Mouse (Mus musculus): ENCODE data around the gene Gm45623. TPM values are rescaled to one million over a fixed set of nuclear protein-coding genes. Genes with fewer than 3 reads are reported as not detected.

Gene Gm45623
- polyA plus RNA-seq, 1 experiment, result 0.04 TPM

GRCm38 (mm10) chr13:56739556-56739955 lies 14.1 kb downstream of the Gm45623 start:
- peaks cover 44% of the 10 kb centered on the region for H3K36me3 ChIP-seq (ENCODE audit: control insufficient read depth, insufficient read depth)
- TF ChIP-seq USF1 (IDR thresholded peaks at IDR 0.05; ENCODE audit: low read depth) (no peak), CTCF (IDR thresholded peaks at IDR 0.05; ENCODE audit: control insufficient read depth, insufficient read depth, insufficient read length) (no peak), FOSL1 (IDR thresholded peaks at IDR 0.05; ENCODE audit: insufficient read depth, low read length, poor library complexity, severe bottlenecking) (no peak), MYOG (IDR thresholded peaks at IDR 0.05; ENCODE audit: control insufficient read depth, extremely low read depth, insufficient read length) (no peak), MYOD1 (IDR thresholded peaks at IDR 0.05; ENCODE audit: control insufficient read depth, insufficient read length, low read depth) (no peak)
- no peak overlapping the region for H3ac ChIP-seq (ENCODE audit: control insufficient read depth, insufficient read length, low read depth)
- no peaks in the 10 kb centered on the region for H3K27me3 ChIP-seq (ENCODE audit: control insufficient read depth, insufficient read depth, insufficient read length)
- H3K79me3 ChIP-seq (ENCODE audit: low read depth), result no peaks in the 10 kb centered on the region
- no peak overlapping the region for H3K4me3 ChIP-seq (ENCODE audit: insufficient read depth, poor library complexity, severe bottlenecking)
- no peaks in the 10 kb centered on the region for H3K79me2 ChIP-seq (ENCODE audit: control insufficient read depth, insufficient read depth)

- Histone ChIP-seq H3K79me2 (ENCODE audit: control insufficient read depth, insufficient read depth) (no peaks in the 10 kb centered on the region), H3K36me3 (ENCODE audit: control insufficient read depth, insufficient read depth) (peaks cover 79% of the 10 kb centered on the region), H3K79me3 (ENCODE audit: low read depth) (no peaks in the 10 kb centered on the region), H3K27me3 (ENCODE audit: control insufficient read depth, insufficient read depth, insufficient read length) (no peaks in the 10 kb centered on the region), H3ac (ENCODE audit: control insufficient read depth, insufficient read length, low read depth) (no peak overlapping the region), H3K4me3 (ENCODE audit: insufficient read depth, poor library complexity, severe bottlenecking) (no peak overlapping the region)
- TF ChIP-seq CEBPB (IDR thresholded peaks at IDR 0.05; ENCODE audit: low read depth) (no peak), CTCF (IDR thresholded peaks at IDR 0.05; ENCODE audit: control insufficient read depth, insufficient read depth, insufficient read length) (peak; percentile 7), MYOD1 (IDR thresholded peaks at IDR 0.05; ENCODE audit: control insufficient read depth, insufficient read length, low read depth) (no peak)
Observed at GRCm38 (mm10) chr13:56735212-56735875, 18.3 kb downstream of the Gm45623 start.

- Histone ChIP-seq H3K36me3 (ENCODE audit: control insufficient read depth, insufficient read depth) (peaks cover 79% of the 10 kb centered on the region), H3K27me3 (ENCODE audit: control insufficient read depth, insufficient read depth, insufficient read length) (no peaks in the 10 kb centered on the region), H3K79me3 (ENCODE audit: low read depth) (no peaks in the 10 kb centered on the region), H3K79me2 (ENCODE audit: control insufficient read depth, insufficient read depth) (no peaks in the 10 kb centered on the region), H3K4me3 (ENCODE audit: insufficient read depth, poor library complexity, severe bottlenecking) (no peak overlapping the region), H3ac (ENCODE audit: control insufficient read depth, insufficient read length, low read depth) (no peak overlapping the region)
- TF ChIP-seq USF1 (IDR thresholded peaks at IDR 0.05; ENCODE audit: low read depth), result no peak
- TF ChIP-seq FOSL1 (IDR thresholded peaks at IDR 0.05; ENCODE audit: insufficient read depth, low read length, poor library complexity, severe bottlenecking), result no peak
- TF ChIP-seq CEBPB (IDR thresholded peaks at IDR 0.05; ENCODE audit: low read depth), result no peak
- TF ChIP-seq MYOD1 (IDR thresholded peaks at IDR 0.05; ENCODE audit: control insufficient read depth, insufficient read length, low read depth), result no peak
- no peak for TF ChIP-seq MAX (IDR thresholded peaks at IDR 0.05)
- no peak for TF ChIP-seq CTCF (IDR thresholded peaks at IDR 0.05; ENCODE audit: control insufficient read depth, insufficient read depth, insufficient read length)
- no peak for TF ChIP-seq MYOG (IDR thresholded peaks at IDR 0.05; ENCODE audit: control insufficient read depth, extremely low read depth, insufficient read length)
Observed at GRCm38 (mm10) chr13:56734617-56735016, 19.0 kb downstream of the Gm45623 start.

GRCm38 (mm10) chr13:56729046-56729445 lies 24.6 kb downstream of the Gm45623 start:
- H3K4me3 ChIP-seq (ENCODE audit: insufficient read depth, poor library complexity, severe bottlenecking), result no peak overlapping the region
- peaks cover 23% of the 10 kb centered on the region for H3K79me2 ChIP-seq (ENCODE audit: control insufficient read depth, insufficient read depth)
- H3K36me3 ChIP-seq (ENCODE audit: control insufficient read depth, insufficient read depth), result peaks cover 85% of the 10 kb centered on the region
- peaks cover 15% of the 10 kb centered on the region for H3K79me3 ChIP-seq (ENCODE audit: low read depth)
- H3K27me3 ChIP-seq (ENCODE audit: control insufficient read depth, insufficient read depth, insufficient read length), result no peaks in the 10 kb centered on the region
- TF ChIP-seq MYOG (IDR thresholded peaks at IDR 0.05; ENCODE audit: control insufficient read depth, extremely low read depth, insufficient read length) (no peak), CEBPB (IDR thresholded peaks at IDR 0.05; ENCODE audit: low read depth) (no peak), FOSL1 (IDR thresholded peaks at IDR 0.05; ENCODE audit: insufficient read depth, low read length, poor library complexity, severe bottlenecking) (no peak), USF1 (IDR thresholded peaks at IDR 0.05; ENCODE audit: low read depth) (no peak), CTCF (IDR thresholded peaks at IDR 0.05; ENCODE audit: control insufficient read depth, insufficient read depth, insufficient read length) (no peak), MAX (IDR thresholded peaks at IDR 0.05) (no peak), MYOD1 (IDR thresholded peaks at IDR 0.05; ENCODE audit: control insufficient read depth, insufficient read length, low read depth) (no peak)
- no peak overlapping the region for H3ac ChIP-seq (ENCODE audit: control insufficient read depth, insufficient read length, low read depth)

- H3K79me3 ChIP-seq (ENCODE audit: low read depth), result peaks cover 38% of the 10 kb centered on the region
Observed at GRCm38 (mm10) chr13:56726551-56726950, 27.1 kb downstream of the Gm45623 start.

GRCm38 (mm10) chr13:56712221-56712620 lies 41.4 kb downstream of the Gm45623 start:
- no peak overlapping the region for H3K4me3 ChIP-seq (ENCODE audit: insufficient read depth, poor library complexity, severe bottlenecking)
- peaks cover 55% of the 10 kb centered on the region for H3K79me2 ChIP-seq (ENCODE audit: control insufficient read depth, insufficient read depth)
- peaks cover 23% of the 10 kb centered on the region for H3K36me3 ChIP-seq (ENCODE audit: control insufficient read depth, insufficient read depth)
- TF ChIP-seq MYOG (IDR thresholded peaks at IDR 0.05; ENCODE audit: control insufficient read depth, extremely low read depth, insufficient read length), result no peak
- TF ChIP-seq FOSL1 (IDR thresholded peaks at IDR 0.05; ENCODE audit: insufficient read depth, low read length, poor library complexity, severe bottlenecking), result no peak
- TF ChIP-seq MAX (IDR thresholded peaks at IDR 0.05), result no peak
- TF ChIP-seq USF1 (IDR thresholded peaks at IDR 0.05; ENCODE audit: low read depth), result no peak
- H3K27me3 ChIP-seq (ENCODE audit: control insufficient read depth, insufficient read depth, insufficient read length), result no peaks in the 10 kb centered on the region
- H3K79me3 ChIP-seq (ENCODE audit: low read depth), result peaks cover 51% of the 10 kb centered on the region
- H3ac ChIP-seq (ENCODE audit: control insufficient read depth, insufficient read length, low read depth), result no peak overlapping the region

More at GRCm38 (mm10) chr13:56726551-56726950, 27.1 kb downstream of the Gm45623 start:
- TF ChIP-seq USF1 (IDR thresholded peaks at IDR 0.05; ENCODE audit: low read depth), result no peak
- TF ChIP-seq CEBPB (IDR thresholded peaks at IDR 0.05; ENCODE audit: low read depth), result no peak
- no peak for TF ChIP-seq MYOG (IDR thresholded peaks at IDR 0.05; ENCODE audit: control insufficient read depth, extremely low read depth, insufficient read length)
- no peak for TF ChIP-seq FOSL1 (IDR thresholded peaks at IDR 0.05; ENCODE audit: insufficient read depth, low read length, poor library complexity, severe bottlenecking)
- no peak for TF ChIP-seq CTCF (IDR thresholded peaks at IDR 0.05; ENCODE audit: control insufficient read depth, insufficient read depth, insufficient read length)
- no peak for TF ChIP-seq MYOD1 (IDR thresholded peaks at IDR 0.05; ENCODE audit: control insufficient read depth, insufficient read length, low read depth)
- Histone ChIP-seq H3K36me3 (ENCODE audit: control insufficient read depth, insufficient read depth) (peaks cover 73% of the 10 kb centered on the region), H3K79me2 (ENCODE audit: control insufficient read depth, insufficient read depth) (peaks cover 48% of the 10 kb centered on the region), H3ac (ENCODE audit: control insufficient read depth, insufficient read length, low read depth) (no peak overlapping the region), H3K27me3 (ENCODE audit: control insufficient read depth, insufficient read depth, insufficient read length) (no peaks in the 10 kb centered on the region), H3K4me3 (ENCODE audit: insufficient read depth, poor library complexity, severe bottlenecking) (no peak overlapping the region)
